Mouse (Mus musculus): ENCODE measurements around the gene Klf9. TPM values are rescaled to one million over a fixed set of nuclear protein-coding genes. Genes with fewer than 3 reads are reported as not detected.
"Not testable (repeated sequence)": the region's sequence is repeated elsewhere in the genome, so short reads cannot be mapped to it uniquely, and the experiment has no call there.

Klf9 gene
- total RNA-seq, 2 experiments from 2014 or later: 205 to 209 TPM

GRCm38 (mm10) chr19:23136202-23136850 is 4.7 kb upstream of the Klf9 start:
- peak; percentile 71 to 75 for DNase-seq (ENCODE audit: low spot score in 2 of 2)
- intact Hi-C loops (cut with DNase I): no loop called here

GRCm38 (mm10) chr19:23137295-23137694 is 3.7 kb upstream of the Klf9 start:
- intact Hi-C loops (cut with DNase I): no loop called here
- DNase-seq (ENCODE audit: low spot score in 2 of 2): no peak

- DNase-seq (ENCODE audit: low spot score in 2 of 2): no peak
- intact Hi-C loops (cut with DNase I): no loop called here
Observed at GRCm38 (mm10) chr19:23139756-23140470, 1.1 kb upstream of the Klf9 start.

GRCm38 (mm10) chr19:23141391-23142281 is 610 bp downstream of the Klf9 start:
- peak; percentile 80 for DNase-seq (ENCODE audit: low spot score in 2 of 2)
- intact Hi-C loops (cut with DNase I): loop anchor here (2.0 kb wide), 1 partner anchor 73 kb away; no protein-coding TSS in a partner anchor

- intact Hi-C loops (cut with DNase I): loop anchor here (2.0 kb wide), 1 partner anchor 72 kb away; no protein-coding TSS in a partner anchor
- DNase-seq (ENCODE audit: low spot score in 2 of 2): no peak
Observed at GRCm38 (mm10) chr19:23142427-23143073, 1.5 kb downstream of the Klf9 start.

GRCm38 (mm10) chr19:23143074-23143445 is 2.0 kb downstream of the Klf9 start:
- DNase-seq (ENCODE audit: low spot score in 2 of 2): no peak
- intact Hi-C loops (cut with DNase I): loop anchor here (2.0 kb wide), 1 partner anchor 72 kb away; no protein-coding TSS in a partner anchor

GRCm38 (mm10) chr19:23143541-23143940 is 2.5 kb downstream of the Klf9 start:
- DNase-seq (ENCODE audit: low spot score in 2 of 2): peak in 1 of 2 experiments; percentile 52
- intact Hi-C loops (cut with DNase I): loop anchor here (2.0 kb wide), 1 partner anchor 71 kb away; no protein-coding TSS in a partner anchor

- no peak for DNase-seq (ENCODE audit: low spot score in 2 of 2)
- intact Hi-C loops (cut with DNase I): no loop called here
Observed at GRCm38 (mm10) chr19:23144031-23144430, 3.0 kb downstream of the Klf9 start.

- intact Hi-C loops (cut with DNase I): no loop called here
- no peak for DNase-seq (ENCODE audit: low spot score in 2 of 2)
Observed at GRCm38 (mm10) chr19:23145146-23145545, 4.1 kb downstream of the Klf9 start.

- DNase-seq (ENCODE audit: low spot score in 2 of 2); intact Hi-C loops (cut with DNase I): not testable (repeated sequence)
Observed at GRCm38 (mm10) chr19:23145575-23145974, 4.5 kb downstream of the Klf9 start.

- peak; percentile 75 to 76 for DNase-seq (ENCODE audit: low spot score in 2 of 2)
- intact Hi-C loops (cut with DNase I): no loop called here
Observed at GRCm38 (mm10) chr19:23146409-23146861, 5.4 kb downstream of the Klf9 start.

- peak; percentile 28 to 53 for DNase-seq (ENCODE audit: low spot score in 2 of 2)
- intact Hi-C loops (cut with DNase I): no loop called here
Observed at GRCm38 (mm10) chr19:23147026-23147966, 6.3 kb downstream of the Klf9 start.

- DNase-seq (ENCODE audit: low spot score in 2 of 2): no peak
- intact Hi-C loops (cut with DNase I): no loop called here
Observed at GRCm38 (mm10) chr19:23149465-23150410, 8.7 kb downstream of the Klf9 start.

GRCm38 (mm10) chr19:23150556-23151265 is 9.7 kb downstream of the Klf9 start:
- no peak for DNase-seq (ENCODE audit: low spot score in 2 of 2)
- intact Hi-C loops (cut with DNase I): no loop called here

- intact Hi-C loops (cut with DNase I): no loop called here
- no peak for DNase-seq (ENCODE audit: low spot score in 2 of 2)
Observed at GRCm38 (mm10) chr19:23151651-23152070, 10.6 kb downstream of the Klf9 start.

- intact Hi-C loops (cut with DNase I): no loop called here
- no peak for DNase-seq (ENCODE audit: low spot score in 2 of 2)
Observed at GRCm38 (mm10) chr19:23152201-23152640, 11.2 kb downstream of the Klf9 start.

Measured in left cerebral cortex, postnatal 36 days (tissue).